Mouse (Mus musculus) cortical plate, adult 2 months (tissue): ENCODE measurements around the gene Ubqln4. TPM values are rescaled to one million over a fixed set of nuclear protein-coding genes. Genes with fewer than 3 reads are reported as not detected.
A peak's percentile ranks its signal among the peaks of the same experiment; 100 is the strongest.

Source experiments
- H3K27ac ChIP-seq: fragments of 200-500 bp; 2 replicates; pipeline ENCODE4 v1.5.1; 2012; ENCODE audit warnings: low read length, control low read depth, inconsistent platforms; ENCODE audit not compliant: insufficient read depth
- H3K4me1 ChIP-seq: fragments of 200-500 bp; 2 replicates; pipeline ENCODE4 v1.6.1; 2011; ENCODE audit warnings: low read length; ENCODE audit not compliant: control insufficient read depth, insufficient read depth
- H3K4me3 ChIP-seq: fragments of 200-500 bp; 2 replicates; pipeline ENCODE4 v1.5.1; 2011; ENCODE audit warnings: mild to moderate bottlenecking, low read length, control low read depth; ENCODE audit not compliant: insufficient read depth
- CTCF ChIP-seq: fragments of 200-500 bp; IDR thresholded peaks from 2 replicates; pipeline ENCODE4 v1.5.1; 2011; ENCODE audit warnings: mild to moderate bottlenecking, control low read depth, low read length; ENCODE audit not compliant: insufficient read depth; ENCODE audit errors: extremely low read depth
- POLR2A ChIP-seq: fragments of 200-500 bp; IDR thresholded peaks from 2 replicates; pipeline ENCODE4 v1.6.1; 2011; ENCODE audit warnings: mild to moderate bottlenecking, low read length, control low read depth; ENCODE audit not compliant: insufficient read depth; ENCODE audit errors: extremely low read depth
- polyA plus RNA-seq: library from polyadenylated mRNA; depleted of rRNA; stranded (reverse); fragments of >200 nt; gene quantifications from 2 replicates; pipeline ENCODE4 v1.2.3, GENCODE M21; 2012; rRNA removed

The Ubqln4 gene
- 103 and 110 TPM in 2 replicates for polyA plus RNA-seq

DNA sequence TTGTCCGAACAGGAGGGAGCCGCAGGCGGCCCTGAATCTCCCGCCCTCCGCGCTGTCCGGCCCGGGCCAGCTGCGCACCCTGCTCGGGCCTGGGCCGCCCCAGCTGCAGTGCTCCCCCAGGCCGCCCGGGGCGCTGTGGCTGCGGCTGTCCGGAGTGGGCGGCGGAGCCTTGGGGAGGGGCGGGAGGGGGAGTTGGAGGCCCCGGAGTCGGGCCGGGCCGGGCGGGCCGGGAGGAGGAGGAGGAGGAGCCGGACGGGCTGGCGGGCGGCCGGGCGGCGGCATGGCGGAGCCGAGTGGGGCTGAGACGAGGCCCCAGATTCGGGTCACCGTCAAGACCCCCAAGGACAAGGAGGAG is at the start of gene Ubqln4:
Gene Ubqln4 (plus strand): TSS at position 234 of the 355 bp plus-strand sequence.
- no peak for TF ChIP-seq POLR2A
- peak; percentile 40; the same call in 1 of the 2 replicates for TF ChIP-seq CTCF
- H3K27ac ChIP-seq: peak within 1 kb of the TSS; percentile 93
- H3K4me3 ChIP-seq: peak within 1 kb of the TSS; percentile 49
- no peaks in the 10 kb centered on the region; the same call in 1 of the 2 replicates for H3K4me1 ChIP-seq

DNA sequence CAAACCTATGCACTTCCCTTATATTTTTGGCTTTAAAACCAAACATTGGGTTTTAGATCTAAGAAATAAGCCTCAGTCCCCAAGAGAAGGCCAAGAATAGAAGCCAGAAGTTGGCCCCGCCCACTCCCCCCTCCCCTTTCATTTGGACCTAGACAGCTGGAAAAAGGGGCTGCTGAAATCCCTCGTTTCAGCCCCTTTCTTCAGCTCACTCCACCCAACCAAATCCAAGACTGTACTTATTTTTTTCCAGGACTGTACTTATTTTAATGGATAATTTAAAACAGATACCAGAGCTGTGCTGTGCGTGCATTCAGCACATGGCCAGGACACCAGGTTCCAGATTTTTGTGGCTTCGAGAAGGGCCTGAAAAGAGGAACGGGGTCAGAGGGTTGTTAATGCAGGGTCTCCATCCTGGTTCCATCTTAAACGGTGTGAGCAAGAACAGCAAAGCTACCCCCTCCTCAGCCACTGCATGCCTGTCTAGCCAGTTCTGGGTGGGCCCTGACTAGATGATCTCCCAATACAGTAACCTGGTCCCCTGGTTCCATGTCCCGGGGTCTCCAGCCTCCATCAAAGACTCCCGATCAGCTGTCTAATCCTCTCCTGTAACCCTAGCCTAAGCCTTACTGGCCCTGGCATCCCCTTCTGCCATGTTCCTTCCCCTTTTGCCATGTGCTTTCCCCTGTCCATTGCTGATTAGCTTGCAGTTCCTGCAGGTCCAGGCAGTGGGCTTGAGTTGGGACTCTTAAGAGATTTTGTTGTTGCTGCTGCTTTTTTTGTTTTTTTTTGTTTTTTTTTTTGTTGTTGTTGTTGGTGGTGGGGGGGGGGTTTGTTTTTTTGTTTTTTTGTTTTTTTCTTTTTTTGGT is 49.4 kb upstream of the Ubqln4 start:
- H3K27ac ChIP-seq: no peak overlapping the region
- no peak for TF ChIP-seq POLR2A
- TF ChIP-seq CTCF: no peak
- H3K4me3 ChIP-seq: no peak overlapping the region
- H3K4me1 ChIP-seq: peaks cover 2% of the 10 kb centered on the region; the same call in 1 of the 2 replicates

DNA sequence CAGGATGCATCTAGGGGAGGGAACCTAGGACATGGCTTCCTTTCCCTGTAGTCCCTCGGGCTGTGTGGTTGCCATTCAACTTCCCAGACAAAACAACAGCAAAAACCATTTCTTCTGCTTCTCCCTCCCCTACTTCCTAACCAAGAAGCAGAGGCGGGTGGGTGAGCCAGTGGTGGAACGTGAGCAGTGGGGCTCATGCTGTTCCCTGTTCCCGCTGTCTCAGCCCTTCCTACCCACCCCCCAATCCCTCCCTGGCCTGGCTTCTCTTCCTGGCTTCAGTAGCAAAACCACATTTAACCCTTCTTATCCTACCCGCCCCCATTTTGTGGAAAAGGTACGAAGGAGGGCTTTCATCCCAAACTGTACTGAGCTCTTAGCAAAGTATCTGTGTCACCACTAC is 48.5 kb upstream of the Ubqln4 start:
- H3K4me1 ChIP-seq: peaks cover 2% of the 10 kb centered on the region; the same call in 1 of the 2 replicates
- H3K27ac ChIP-seq: no peak overlapping the region
- H3K4me3 ChIP-seq: no peak overlapping the region
- no peak for TF ChIP-seq CTCF
- TF ChIP-seq POLR2A: no peak

DNA sequence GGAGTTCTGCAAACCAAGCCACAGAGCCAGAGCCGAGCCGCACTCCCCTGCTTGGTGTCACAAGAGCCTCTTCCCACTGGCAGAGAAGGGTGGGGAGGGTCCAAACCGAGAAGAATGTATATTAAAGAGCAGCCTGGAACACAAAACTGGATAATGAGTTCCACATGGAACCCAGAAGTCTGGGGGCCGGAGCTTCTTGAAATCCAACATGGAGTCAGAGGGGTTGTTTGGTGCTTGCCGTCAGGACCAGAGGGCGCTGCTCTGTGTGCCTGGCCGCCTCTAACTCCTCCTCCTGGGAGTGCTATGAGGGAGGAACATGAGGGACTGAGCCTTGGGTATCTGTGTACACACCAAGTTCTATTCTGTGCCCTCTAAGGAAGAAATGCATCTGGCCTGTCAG is 47.8 kb upstream of the Ubqln4 start:
- H3K27ac ChIP-seq: no peak overlapping the region
- TF ChIP-seq CTCF: no peak
- TF ChIP-seq POLR2A: no peak
- peaks cover 2% of the 10 kb centered on the region; the same call in 1 of the 2 replicates for H3K4me1 ChIP-seq
- H3K4me3 ChIP-seq: no peak overlapping the region

DNA sequence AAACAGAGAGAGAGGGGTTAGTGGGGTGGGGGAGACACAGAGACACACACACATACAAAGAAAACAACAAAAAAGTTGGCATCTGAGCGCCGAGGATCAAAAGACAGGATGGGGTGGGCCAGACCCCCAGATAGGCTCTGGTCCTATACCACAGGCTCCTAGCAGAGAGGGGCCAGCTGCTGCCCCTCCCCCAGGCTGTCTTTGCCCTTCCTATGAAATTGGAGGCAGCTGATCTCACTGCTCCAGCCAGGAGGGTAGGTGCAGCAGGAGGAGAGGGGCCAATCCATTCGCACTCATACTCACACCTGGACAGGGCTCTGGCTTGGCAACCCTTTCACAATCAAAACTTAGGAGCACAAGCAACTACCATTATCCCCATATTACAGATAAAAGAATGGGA is 44.3 kb upstream of the Ubqln4 start:
- Histone ChIP-seq H3K4me1 (no peaks in the 10 kb centered on the region), H3K27ac (no peak overlapping the region; the same call in 1 of the 2 replicates), H3K4me3 (peak overlapping the region; percentile 40; the same call in 1 of the 2 replicates)
- TF ChIP-seq POLR2A (no peak), CTCF (no peak)

- Histone ChIP-seq H3K27ac (no peak within 1 kb of the TSS; the same call in 1 of the 2 replicates), H3K4me1 (no peaks in the 10 kb centered on the region), H3K4me3 (peak within 1 kb of the TSS; percentile 40)
- TF ChIP-seq CTCF (peak; percentile 8; the same call in 1 of the 2 replicates), POLR2A (no peak)
These were observed 43.7 kb upstream of the Ubqln4 start, which contains the start of gene Lmna for GRCm38 (mm10) chr3:88509692-88510420. Gene Lmna (minus strand): TSS chr3:88509956.

DNA sequence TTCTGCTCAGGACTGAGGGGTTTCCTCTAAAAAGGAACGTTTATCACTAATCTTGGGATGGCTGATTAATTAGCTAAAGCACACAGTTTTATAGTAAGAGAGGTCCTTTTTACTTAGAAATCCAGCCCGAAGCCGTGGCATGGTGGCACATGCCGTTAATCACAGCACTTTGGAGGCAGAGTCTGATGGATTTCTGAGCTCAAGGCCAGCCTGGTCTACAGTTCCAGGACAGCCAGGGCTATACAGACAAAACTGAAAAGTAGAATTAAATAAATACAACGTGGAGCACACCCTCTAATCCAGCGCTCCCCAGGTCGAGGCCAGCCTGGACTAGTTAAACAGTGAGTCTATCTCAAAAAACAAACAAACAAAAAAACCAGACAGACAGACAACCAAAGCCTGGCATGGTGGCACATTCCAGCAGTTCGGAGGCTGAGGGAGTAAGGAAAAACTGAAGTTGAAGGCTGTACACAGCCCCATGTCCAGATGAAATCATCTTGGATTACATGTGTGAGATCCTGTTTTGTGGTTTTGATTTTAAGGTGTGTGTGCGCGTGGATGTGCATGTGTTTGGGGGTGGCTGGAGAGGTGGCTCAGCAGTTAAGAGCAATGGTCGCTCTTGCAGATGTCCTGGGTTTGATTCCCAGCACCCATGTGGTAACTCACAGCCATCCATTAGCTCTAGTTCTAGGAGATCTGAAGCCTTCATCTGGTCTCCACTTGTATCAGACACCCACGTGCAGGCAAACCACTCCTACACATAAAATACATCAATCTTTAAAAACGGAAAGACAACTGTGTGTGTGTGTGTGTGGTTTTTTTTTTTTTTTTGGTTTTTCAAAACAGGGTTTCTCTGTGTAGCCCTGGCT is 42.9 kb upstream of the Ubqln4 start:
- Histone ChIP-seq H3K27ac (no peak overlapping the region), H3K4me1 (no peaks in the 10 kb centered on the region), H3K4me3 (peak overlapping the region; percentile 40; the same call in 1 of the 2 replicates)
- no peak for TF ChIP-seq CTCF
- TF ChIP-seq POLR2A: no peak

DNA sequence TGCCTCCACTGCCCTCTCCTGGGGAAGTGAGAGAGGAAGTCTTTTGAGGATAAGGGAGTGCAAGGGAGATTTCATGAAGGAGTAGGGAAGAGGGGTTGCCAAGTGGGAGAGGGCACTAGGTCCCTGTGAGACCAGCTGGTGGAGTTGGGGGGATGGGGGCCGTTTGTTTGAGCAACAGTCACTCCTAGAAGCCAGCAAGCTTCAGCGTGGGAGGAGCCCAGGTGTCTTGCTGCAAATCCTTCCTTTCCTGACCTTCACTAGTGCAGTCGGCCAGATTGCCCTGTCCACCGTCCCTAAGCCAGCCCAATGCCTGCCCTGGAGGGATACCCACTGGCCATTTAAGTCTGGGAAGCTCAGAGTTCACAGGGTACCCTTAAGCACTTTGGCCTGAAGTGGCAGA is 42.0 kb upstream of the Ubqln4 start:
- Histone ChIP-seq H3K4me1 (no peaks in the 10 kb centered on the region), H3K4me3 (no peak overlapping the region), H3K27ac (no peak overlapping the region)
- TF ChIP-seq POLR2A (no peak), CTCF (no peak)
